In genomic region chr1:151720566-151720965, GRCm38 (mm10) we compare ENCODE assay signal across 23 mouse cellular contexts. TPM values are rescaled to one million over a fixed set of nuclear protein-coding genes. Genes with fewer than 3 reads are reported as not detected.
DNase-seq lines count a peak whose midpoint lies in the region; ATAC-seq and TF ChIP-seq lines count a peak whose summit lies in the region.
"Had no signal": no experiment of that assay in that cellular context is flagged by ENCODE, and none has a peak within 500 bp of the region (broad histone marks: within the 10 kb centered on the region; RNA-seq: fewer than 3 reads in every experiment).

No protein-coding gene starts in this region.

- no peak overlapping the region for H3K4me2 ChIP-seq in lung, embryonic 14.5 days
- no peak overlapping the region for H3K4me2 ChIP-seq in hindbrain, embryonic 16.5 days (ENCODE audit: low read length)
- H3K4me2 ChIP-seq: embryonic facial prominence, embryonic 15.5 days; hindbrain, embryonic 12.5 days; liver, embryonic 13.5 days; neural tube, embryonic 12.5 days had no signal

- no peak overlapping the region for H3K9ac ChIP-seq in lung, embryonic 14.5 days
- H3K9ac ChIP-seq in hindbrain, embryonic 16.5 days (ENCODE audit: low read depth, low read length) = no peak overlapping the region
- H3K9ac ChIP-seq: embryonic facial prominence, embryonic 15.5 days; hindbrain, embryonic 12.5 days; liver, embryonic 13.5 days; neural tube, embryonic 12.5 days had no signal

- WGBS in lung, embryonic 14.5 days = 60% methylated on average over 2 of the region's 2 CpGs
- 73% methylated on average over 2 of the region's 2 CpGs for WGBS in hindbrain, embryonic 16.5 days

- H3K27me3 ChIP-seq in lung, embryonic 14.5 days (ENCODE audit: insufficient read depth, low read length) = no peaks in the 10 kb centered on the region
- no peaks in the 10 kb centered on the region for H3K27me3 ChIP-seq in hindbrain, embryonic 16.5 days (replicated peaks; ENCODE audit: control insufficient read depth, insufficient read depth, low read length)
- H3K27me3 ChIP-seq: CH12.LX; embryonic facial prominence, embryonic 15.5 days; hindbrain, embryonic 12.5 days; liver, embryonic 13.5 days; neural tube, embryonic 12.5 days had no signal

- H3K9me3 ChIP-seq in lung, embryonic 14.5 days (ENCODE audit: low read depth, low read length) = no peaks in the 10 kb centered on the region
- no peaks in the 10 kb centered on the region for H3K9me3 ChIP-seq in hindbrain, embryonic 16.5 days (ENCODE audit: control insufficient read depth, low read length)
- H3K9me3 ChIP-seq: embryonic facial prominence, embryonic 15.5 days; G1E; hindbrain, embryonic 12.5 days; liver, embryonic 13.5 days; neural tube, embryonic 12.5 days had no signal

- TF ChIP-seq CTCF in lung, embryonic 14.5 days (IDR thresholded peaks at IDR 0.05; ENCODE audit: low read depth) = no peak

- H3K27ac ChIP-seq in lung, embryonic 14.5 days (ENCODE audit: low read depth) = no peak overlapping the region; the same call in 1 of the 2 replicates
- no peak overlapping the region for H3K27ac ChIP-seq in hindbrain, embryonic 16.5 days (ENCODE audit: low read depth, low read length)
- H3K27ac ChIP-seq: embryonic facial prominence, embryonic 15.5 days; gastrocnemius, adult 2 months; hindbrain, embryonic 12.5 days; kidney, postnatal 0 days; liver, embryonic 13.5 days; neural tube, embryonic 12.5 days had no signal

- H3K36me3 ChIP-seq in lung, embryonic 14.5 days (ENCODE audit: insufficient read depth) = no peaks in the 10 kb centered on the region
- H3K36me3 ChIP-seq in hindbrain, embryonic 16.5 days (ENCODE audit: control insufficient read depth, insufficient read depth, low read length) = no peaks in the 10 kb centered on the region
- H3K36me3 ChIP-seq: G1E; hindbrain, embryonic 12.5 days; liver, embryonic 13.5 days; neural tube, embryonic 12.5 days had no signal

- H3K4me3 ChIP-seq in lung, embryonic 14.5 days (ENCODE audit: low read depth, low read length) = no peak overlapping the region
- no peak overlapping the region for H3K4me3 ChIP-seq in hindbrain, embryonic 16.5 days (ENCODE audit: low read length)
- H3K4me3 ChIP-seq: embryonic facial prominence, embryonic 15.5 days; gastrocnemius, adult 2 months; hindbrain, embryonic 12.5 days; liver, embryonic 13.5 days; neural tube, embryonic 12.5 days had no signal

- peaks cover 10% of the 10 kb centered on the region for H3K4me1 ChIP-seq in lung, embryonic 14.5 days (ENCODE audit: insufficient read depth)
- H3K4me1 ChIP-seq in hindbrain, embryonic 16.5 days (ENCODE audit: control insufficient read depth, insufficient read depth, low read depth, low read length) = no peaks in the 10 kb centered on the region
- H3K4me1 ChIP-seq: embryonic facial prominence, embryonic 15.5 days; hindbrain, embryonic 12.5 days; liver, embryonic 13.5 days; neural tube, embryonic 12.5 days had no signal

- DNase-seq in kidney, adult 8-10 months = peak; percentile 44 to 45
- DNase-seq in kidney, postnatal 4 days = no peak
- peak; percentile 42 for DNase-seq in lung, embryonic 14.5 days
- DNase-seq in lung, postnatal 10 days = no peak
- DNase-seq in MN1 (ENCODE audit: low spot score) (peak; percentile 14), adipocyte (ENCODE audit: low spot score) (peak; percentile 68)
- DNase-seq in natural killer cell, adult 2 months (ENCODE audit: low spot score in 2 of 2) = no peak
- DNase-seq: B cell, adult 2 months; gastrocnemius, adult 2 months; layer of hippocampus, postnatal 36 days; liver, embryonic 13.5 days; lung, postnatal 14 days; midbrain, embryonic 14.5 days; right cerebral cortex, adult 18-20 months; thymus, postnatal 14 days had no signal

- 0 out of 2 replicates have a peak, but pooled peaks have one; percentile 4 for ATAC-seq in lung, embryonic 14.5 days (ENCODE audit: insufficient read depth)
- no peak for ATAC-seq in hindbrain, embryonic 16.5 days
- ATAC-seq: activated CD4-positive, CD25-positive, alpha-beta regulatory T cell, adult 4 months had no signal

RNA-seq across cellular contexts. Expression of gene Edem3, which starts 34.6 kb away (rescaled TPM):
- polyA plus RNA-seq in lung, embryonic 14.5 days (2014; fragmentation: Nextera tagmentation; extraction: Ambion mirVana) = 23.3 and 24.5 TPM in 2 replicates
- polyA plus RNA-seq in hindbrain, embryonic 16.5 days (2015; fragmentation: Nextera tagmentation; extraction: Ambion mirVana) = 15.3 and 18.7 TPM in 2 replicates

Comparison
In these comparisons a context has a peak if more than half of its experiments do, and no peak if none do; other contexts are left out.
1. DNase-seq: peak in kidney, adult 8-10 months (2 of 2), lung, embryonic 14.5 days (single experiment), MN1 (single experiment) and adipocyte (single experiment); none in kidney, postnatal 4 days (0 of 2), lung, postnatal 10 days (single experiment) and natural killer cell, adult 2 months (0 of 2).